Mouse (Mus musculus) MEL (cell line): ENCODE measurements around the gene Tmem91.

Experiments used
- HCFC1 ChIP-seq: IDR thresholded peaks from 2 replicates; pipeline ENCODE4 v1.6.1; 2012; ENCODE audit warnings: low read depth, mild to moderate bottlenecking, inconsistent platforms, low read length, improper control_type of control experiment, moderate library complexity
- RCOR1 ChIP-seq: IDR thresholded peaks from 2 replicates; pipeline ENCODE4 v1.6.1; 2012; ENCODE audit warnings: low read depth, mild to moderate bottlenecking, inconsistent platforms, low read length, improper control_type of control experiment
- ZC3H11A ChIP-seq: IDR thresholded peaks from 2 replicates; pipeline ENCODE4 v1.6.1; 2012; ENCODE audit warnings: low read depth, mild to moderate bottlenecking, inconsistent platforms, low read length, improper control_type of control experiment

DNA sequence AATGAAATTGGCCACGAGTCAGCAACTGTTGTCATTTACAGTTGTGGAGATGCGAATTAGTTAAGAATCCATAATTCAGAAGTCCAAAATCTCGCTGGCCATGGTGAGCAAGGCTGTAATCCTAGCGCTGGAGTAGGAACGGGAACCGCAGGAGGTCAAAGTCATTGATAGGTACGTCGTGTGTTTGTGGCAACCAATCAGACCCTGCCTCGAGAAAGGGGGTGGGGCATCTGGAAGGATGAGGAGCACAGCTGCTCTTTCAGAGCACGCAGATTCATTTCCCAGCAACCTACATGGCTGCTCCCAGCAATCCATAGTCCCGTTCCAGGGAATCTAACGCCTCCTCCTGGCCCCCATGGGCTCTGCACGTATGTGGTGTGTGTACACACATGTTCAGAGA lies 24.9 kb upstream of the Tmem91 start:
- TF ChIP-seq ZC3H11A, result no peak
- no peak for TF ChIP-seq RCOR1
- TF ChIP-seq HCFC1, result no peak
